Mouse (Mus musculus): ENCODE measurements around the gene Eif6. TPM values are rescaled to one million over a fixed set of nuclear protein-coding genes. Genes with fewer than 3 reads are reported as not detected.
A peak's percentile ranks its signal among the peaks of the same experiment; 100 is the strongest.

Eif6 gene
- total RNA-seq, 2 experiments from 2014 or later: 58.5 to 264 TPM

DNA sequence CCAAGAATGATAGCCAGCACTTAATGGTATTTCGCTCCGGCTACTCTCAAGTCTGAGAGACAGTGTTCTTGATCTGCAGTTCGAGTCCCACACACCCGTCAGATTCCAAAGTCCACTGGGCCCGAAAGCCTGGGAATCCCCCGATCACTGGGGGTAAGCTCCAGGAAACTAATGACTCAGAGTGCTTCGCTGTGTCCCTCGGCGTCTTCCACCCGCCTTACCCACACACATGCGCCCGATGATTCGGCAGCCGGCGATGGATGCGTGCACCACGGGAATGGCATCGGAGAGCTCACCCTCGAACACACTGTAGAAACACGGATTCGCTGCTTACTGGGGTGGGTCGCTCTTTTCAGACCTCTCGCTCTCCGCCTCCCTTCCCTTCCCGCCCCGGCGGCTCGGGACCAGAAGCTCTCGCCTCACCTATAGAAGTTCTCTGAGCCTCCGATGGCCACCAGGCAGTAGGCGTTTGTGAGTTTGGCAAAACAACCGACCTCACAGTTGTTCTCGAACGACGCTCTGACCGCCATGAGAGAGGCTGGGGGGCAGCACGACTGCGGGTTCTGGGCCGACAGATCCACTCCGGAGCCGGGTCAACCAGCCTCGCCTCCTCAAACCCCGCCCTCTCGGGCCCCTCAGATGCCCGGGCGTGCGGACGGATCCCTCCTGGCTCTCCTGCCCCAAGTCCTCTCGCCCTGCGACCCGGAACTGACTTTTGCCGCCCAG lies 658 bp downstream of the Eif6 start:
- ATAC-seq (replicated peaks; ENCODE audit: poor library complexity): peak; percentile 9; the same call in 1 of the 2 replicates

DNA sequence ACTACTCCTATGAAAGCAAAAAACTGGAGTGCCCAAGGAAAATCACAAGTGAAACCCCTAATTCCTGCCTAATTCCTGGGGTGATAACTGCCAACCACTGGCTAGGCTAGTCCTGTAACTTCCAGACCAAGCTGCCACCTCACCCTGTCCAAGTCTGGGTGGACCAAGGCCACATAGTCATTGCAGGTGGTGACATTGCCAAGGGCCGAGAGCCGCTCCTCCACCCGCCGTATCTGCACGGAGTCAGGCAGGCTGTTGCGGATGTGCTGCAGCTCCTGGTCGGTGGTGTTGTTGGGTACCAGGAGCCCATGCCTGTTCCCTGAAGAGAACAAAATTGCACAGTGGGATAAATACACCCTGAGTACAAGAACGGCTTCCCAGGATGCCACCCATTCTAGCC lies 3.0 kb downstream of the Eif6 start:
- no peak for ATAC-seq (replicated peaks; ENCODE audit: poor library complexity)

DNA sequence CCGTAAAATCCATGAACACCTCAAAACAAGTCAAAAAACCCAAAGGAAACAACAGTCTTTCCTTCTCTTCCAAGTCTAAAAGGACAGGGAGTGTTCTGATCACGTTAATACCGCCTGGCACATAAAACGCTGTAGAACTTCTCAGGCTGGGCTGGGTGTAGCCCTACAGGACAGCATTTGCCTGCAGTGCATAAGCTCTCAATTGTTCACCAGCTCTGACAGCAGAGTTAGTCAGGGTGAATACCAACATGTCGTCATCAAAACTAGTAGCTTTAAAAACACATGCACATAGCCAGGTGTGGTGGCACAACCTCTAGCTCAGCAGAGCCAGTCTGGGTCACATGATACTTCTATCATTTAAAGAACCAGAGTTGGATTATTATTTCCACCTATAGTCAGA lies 5.9 kb downstream of the Eif6 start:
- no peak for ATAC-seq (replicated peaks; ENCODE audit: poor library complexity)

DNA sequence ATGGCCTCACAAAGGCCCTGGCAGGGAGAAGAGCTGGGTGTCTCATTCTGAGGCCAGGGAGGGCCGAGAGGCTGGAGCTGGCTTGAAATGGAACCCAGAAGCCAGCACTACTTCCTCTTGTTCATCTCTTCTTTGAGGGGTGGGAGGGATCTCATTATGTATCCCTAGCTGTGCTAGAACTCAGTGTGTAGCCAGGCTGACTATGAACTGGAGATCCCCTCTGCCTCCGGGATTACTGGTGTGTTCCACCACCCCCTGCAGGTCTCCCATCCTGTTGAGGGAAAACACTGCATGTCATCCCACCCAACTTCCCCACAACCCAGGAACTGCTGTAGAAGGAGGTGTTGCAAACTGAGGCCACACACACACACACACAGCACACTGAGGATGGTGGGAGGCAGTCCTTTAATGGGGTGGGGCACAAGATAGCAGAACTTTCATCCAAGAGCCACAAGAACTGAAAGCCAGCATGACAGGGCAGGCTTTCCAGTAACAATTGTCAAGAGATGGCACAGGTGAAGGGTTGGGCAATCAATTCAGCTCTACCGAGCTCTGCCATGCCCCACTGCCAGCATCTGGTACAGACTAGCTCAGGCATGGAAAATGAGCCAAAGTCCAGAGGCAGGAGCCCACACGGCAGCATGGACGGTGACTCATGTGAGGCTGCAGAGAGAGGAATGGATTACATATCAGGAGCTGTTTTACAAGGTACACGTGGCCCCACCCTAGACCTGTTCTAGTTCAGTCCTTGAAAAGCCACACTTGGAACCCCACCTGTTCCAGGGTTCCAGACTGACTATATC lies 7.1 kb downstream of the Eif6 start:
- peak; percentile 35 for ATAC-seq (replicated peaks; ENCODE audit: poor library complexity)

DNA sequence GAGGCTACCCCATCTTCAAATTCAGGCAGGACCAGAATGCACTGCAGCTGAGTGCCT lies 7.5 kb downstream of the Eif6 start, which contains the start of gene BC029722:
Gene BC029722 (minus strand): TSS at position 35 of the 57 bp plus-strand sequence.
- no peak for ATAC-seq (replicated peaks; ENCODE audit: poor library complexity)

DNA sequence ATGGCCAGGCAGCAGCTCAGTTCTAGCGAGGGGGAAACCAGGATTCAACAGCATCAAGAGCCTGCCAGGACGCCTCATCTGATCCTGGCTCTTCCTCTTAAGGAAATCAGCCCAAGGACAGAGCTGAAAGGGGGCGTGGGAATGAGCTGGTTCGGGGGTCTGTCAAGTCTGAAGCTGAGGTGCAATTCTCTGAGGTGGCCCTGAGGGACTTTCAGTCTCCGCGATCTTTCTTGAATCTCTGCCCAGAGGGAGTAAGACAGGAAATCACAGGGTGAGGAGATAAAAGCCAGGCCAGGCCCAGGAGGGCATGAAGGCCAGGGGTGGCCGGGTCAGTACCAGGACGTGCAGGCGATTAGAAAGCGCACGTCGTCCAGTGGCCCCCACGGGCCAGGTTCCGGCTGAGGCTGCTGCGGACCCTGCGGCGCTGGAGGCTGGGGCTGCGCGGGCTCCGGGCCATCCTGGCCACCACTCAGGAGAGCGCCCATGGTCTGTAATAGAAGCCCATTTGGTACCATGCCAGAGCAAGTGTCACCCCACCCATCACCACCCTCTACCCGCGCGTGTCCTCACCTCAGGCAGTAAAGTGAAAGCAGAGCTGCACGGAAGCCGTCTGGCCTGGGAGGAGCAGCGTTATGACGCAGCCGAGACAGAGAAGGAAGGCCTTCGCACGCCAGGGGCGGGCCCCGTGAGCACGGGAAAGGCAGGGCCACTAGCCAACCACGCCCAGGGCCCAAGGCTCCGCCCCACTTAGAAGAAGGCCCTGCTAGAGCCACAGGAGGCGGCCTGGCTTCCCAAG lies 7.9 kb downstream of the Eif6 start:
- ATAC-seq (replicated peaks; ENCODE audit: poor library complexity): peak; percentile 95

DNA sequence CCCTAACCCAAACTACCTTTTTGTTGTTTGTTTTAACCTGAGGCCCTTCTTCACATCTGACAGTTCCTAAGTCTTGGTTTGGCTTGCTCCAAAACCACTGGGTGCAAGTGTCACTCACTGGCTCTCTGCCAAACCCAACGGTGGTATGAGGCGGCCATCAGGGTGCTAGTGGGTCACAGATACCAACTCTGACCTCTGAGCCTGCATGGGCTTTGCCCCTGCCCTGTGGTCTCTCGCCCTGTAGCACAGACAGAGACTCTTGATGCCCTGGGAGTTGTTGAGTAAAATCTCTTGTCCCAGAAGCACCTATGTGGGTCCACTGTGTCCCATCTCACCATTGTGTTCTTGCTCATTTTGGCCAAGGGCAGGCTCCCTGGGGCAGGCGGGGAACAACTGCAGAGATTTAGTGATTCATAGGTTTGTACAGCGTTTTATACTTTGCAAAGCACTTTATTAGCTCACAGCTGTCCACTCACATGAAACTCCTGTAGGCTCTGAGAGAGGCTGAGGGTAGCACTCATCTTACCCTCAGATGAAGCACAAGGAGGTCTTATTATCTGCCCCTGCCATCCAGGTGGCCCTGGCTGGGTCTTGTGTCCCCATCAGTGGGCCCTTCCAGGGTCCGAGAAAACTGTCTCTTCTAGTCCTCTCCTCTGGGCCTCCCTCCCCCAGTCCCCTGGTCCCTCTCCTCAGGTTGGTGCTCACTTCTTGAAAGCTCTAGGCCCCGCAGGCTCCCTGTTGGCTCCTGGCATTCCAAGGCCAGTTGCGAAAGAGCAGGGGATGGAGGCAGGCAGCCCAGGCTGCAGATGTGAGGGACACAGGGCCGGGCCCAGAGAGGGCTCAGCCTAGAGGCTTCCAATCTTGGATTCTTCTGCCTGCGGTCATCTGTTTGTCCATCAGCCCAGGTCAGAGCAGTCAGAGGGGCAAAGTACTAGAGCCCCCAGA lies 9.2 kb downstream of the Eif6 start:
- ATAC-seq (replicated peaks; ENCODE audit: poor library complexity): no peak

DNA sequence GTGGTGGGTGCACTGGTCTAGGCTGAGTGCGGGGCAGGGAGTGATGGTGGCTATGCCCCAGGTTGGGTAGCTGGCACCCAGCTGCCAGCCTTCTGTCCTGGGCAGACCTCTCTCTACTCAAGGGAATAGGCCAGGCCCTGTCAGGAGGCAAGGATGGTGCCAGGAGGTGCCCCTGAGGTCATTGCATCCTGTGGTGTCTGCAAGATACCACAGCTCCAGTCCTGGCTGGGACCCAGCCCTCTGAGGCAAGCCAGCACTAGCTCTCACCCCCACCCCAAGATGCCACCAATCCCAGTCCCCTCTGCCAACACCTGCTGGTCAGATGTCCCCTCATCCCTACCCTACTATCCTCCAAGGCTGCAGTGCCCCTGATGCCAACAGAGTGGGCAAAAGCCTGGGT lies 10.5 kb downstream of the Eif6 start:
- no peak for ATAC-seq (replicated peaks; ENCODE audit: poor library complexity)

DNA sequence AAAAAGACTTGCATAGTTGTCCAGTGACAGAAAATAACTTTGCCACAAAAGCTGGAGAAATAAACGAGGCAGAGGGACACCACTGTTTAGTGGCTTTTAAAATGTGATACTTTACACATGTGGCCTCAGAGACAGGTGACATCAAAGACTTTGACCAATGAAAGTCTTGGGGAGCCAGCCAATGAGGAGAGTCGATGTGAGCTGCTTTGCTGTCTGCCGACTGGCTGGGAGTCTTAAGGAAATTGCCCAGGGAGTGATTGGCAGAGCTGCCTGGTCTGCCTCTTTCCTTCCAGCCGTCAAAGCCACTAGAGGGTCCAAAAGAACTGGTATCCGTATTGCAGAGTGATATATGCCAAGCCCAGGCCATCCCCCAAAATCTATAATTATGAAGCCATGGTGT lies 11.9 kb downstream of the Eif6 start:
- no peak for ATAC-seq (replicated peaks; ENCODE audit: poor library complexity)

DNA sequence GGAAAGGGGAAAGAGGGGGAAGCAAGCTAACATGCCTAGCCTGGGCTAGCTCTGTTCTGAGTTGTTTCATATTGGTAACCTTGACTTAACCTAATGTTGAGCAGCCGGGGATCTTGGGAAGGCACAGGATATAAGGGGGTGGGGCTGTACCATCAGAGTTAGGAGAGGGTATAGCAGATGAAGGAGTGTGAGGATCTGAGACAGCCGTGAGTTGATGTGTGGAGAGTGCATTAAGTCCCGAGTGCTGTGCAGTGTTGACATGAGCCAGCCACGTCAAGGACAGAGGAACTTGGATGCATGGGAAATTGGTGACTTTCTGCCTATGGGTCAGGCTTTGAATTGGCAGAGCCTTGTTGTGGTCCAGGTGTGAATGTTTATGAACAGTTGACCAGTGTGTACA lies 14.1 kb downstream of the Eif6 start:
- ATAC-seq (replicated peaks; ENCODE audit: poor library complexity): no peak

DNA sequence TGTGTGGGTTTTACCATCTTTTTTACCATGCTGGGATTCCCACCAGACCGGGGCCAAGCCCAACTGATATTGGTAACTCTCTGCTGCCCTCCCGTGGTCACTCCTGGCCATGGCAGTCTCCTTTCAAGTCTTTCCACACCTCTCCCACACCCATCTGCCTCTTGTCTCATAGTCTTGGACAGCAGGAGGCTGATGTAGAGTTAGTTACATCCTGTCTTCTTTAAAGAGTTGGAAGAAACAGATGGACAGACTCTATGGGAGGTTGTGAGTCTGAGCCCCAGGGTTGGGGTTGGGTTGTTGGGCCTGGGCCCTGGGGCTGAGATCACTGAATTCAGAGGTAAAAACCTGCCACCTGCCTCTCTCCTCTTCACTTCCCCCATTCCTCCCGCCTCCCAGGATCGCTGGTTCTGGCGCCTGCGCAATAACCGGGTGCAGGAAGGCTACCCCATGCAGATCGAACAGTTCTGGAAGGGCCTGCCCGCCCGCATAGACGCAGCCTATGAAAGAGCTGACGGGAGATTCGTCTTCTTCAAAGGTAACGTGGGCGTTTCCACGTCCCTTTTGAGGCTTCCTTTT lies 14.8 kb downstream of the Eif6 start:
- peak; percentile 94 for ATAC-seq (replicated peaks; ENCODE audit: poor library complexity)

DNA sequence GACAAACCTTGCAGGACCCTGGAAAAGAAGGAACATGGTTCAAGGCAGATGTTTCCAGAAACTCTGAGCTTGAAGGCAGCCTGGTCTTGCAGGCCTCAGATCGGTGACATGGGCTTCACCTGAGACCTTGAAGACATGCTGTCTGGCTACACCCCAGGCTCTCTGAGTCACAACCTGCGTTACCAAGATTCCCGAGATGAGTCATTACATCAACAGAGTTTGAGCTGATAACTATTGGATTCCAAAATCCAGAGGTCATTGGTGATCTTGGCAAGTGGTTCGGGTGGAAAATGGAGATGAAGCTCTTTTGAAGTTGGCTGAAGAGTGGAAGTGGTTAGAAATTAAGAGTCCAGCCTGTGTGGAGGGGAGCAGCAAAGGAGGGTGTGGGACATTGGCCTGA lies 17.1 kb downstream of the Eif6 start:
- no peak for ATAC-seq (replicated peaks; ENCODE audit: poor library complexity)

DNA sequence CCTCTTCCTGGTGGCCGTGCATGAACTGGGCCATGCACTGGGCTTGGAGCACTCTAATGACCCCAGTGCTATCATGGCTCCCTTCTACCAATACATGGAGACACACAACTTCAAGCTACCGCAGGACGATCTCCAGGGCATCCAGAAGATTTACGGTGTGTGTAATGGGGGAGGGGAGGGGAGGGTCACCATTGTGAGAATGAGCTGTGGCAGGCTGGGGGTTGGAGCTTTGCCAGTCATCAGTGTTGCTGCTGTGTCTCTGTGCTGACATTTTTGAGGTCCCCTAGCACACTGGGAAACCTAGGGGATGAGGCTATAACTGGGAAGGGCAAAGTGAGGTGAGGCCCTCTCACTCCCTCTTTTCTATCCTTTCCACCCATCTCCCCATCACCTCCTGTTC lies 19.3 kb downstream of the Eif6 start:
- ATAC-seq (replicated peaks; ENCODE audit: poor library complexity): no peak

DNA sequence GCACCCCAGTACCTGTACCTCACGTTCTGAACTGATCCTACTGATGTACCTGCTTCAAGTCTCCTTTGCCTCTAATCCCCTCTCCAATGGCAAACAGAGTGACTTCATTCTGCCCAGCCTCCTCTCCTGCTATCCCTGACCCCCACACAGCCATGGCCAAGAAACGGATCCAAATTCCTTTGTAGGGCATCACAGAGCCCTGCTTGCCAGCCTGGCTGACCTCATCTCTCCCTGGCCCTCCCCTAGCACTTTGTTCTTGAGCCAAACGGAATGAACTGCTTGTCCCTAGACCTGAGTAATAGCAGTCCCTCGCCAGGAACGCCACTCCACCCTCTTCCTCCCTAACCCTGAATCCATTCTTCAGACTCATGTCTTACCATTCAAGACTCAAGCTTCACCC lies 20.2 kb downstream of the Eif6 start:
- no peak for ATAC-seq (replicated peaks; ENCODE audit: poor library complexity)

DNA sequence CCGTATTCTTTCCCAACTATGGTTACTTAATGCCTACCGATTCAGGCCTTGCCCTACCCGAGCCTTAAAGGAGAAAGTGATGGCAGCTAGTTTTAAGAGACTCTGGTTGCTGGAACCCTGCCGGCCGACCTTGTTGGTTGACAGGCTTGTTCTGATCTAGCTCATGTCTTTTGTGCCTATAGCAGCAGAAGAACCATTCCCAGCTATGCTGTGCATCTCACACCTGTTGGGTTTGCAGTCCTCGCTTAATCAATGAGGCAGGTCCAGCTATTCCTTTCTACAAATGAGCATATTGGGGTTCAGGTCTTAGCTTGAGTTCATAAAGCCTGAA lies 20.8 kb downstream of the Eif6 start:
- no peak for ATAC-seq (replicated peaks; ENCODE audit: poor library complexity)

DNA sequence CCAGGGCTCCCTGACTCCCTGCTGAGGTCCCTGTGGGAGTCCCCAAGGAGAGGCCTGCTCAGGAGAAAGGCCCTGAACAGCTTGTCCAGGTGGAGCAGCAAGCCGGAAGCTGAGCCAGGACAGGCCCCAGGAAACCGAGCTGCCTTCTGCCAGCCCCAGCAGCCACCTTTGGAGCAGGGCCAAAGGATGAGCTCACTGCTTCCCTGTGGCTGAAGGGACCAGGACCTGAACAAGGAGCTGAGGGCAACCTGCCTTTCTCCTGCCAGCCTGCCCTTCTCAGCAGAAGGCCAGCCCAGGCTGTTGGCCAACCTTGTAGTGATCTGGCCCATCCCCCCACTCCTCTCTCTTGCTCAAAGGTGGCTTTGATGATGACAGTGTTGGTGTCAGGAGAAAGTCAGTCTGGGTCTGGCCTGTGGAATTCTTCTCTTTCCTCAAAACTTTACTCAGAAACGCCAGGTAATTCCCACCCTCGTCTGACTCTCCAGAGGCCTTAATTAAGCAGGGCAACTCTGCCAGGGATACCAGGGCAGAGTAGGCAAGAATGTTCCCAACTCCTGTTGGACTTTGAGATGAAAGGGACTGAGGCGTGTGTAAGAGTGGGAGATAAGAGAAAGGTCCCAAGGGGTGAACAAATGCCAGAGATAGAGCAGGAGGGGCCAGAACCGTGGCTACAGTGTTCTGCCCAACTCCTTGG lies 21.3 kb downstream of the Eif6 start:
- ATAC-seq (replicated peaks; ENCODE audit: poor library complexity): no peak

DNA sequence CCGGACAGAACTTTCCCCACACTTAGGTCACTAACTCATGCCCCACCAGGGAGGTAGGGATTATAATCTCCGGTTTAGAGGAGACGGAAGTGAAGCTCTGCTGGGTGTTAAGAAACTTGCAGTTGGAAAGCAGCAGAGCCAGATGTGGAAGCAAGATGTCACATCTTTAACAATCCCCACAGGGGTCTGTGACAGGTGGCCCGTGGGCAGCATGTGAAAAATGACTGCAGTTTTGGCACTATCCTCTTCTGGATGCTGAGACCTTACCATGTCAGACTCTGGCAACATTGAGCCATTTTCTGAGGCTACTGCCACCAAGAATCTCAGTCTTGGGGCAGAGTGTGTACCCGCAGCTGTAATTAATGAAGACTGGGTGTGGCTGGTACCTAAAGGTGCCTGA lies 22.7 kb downstream of the Eif6 start:
- ATAC-seq (replicated peaks; ENCODE audit: poor library complexity): no peak

DNA sequence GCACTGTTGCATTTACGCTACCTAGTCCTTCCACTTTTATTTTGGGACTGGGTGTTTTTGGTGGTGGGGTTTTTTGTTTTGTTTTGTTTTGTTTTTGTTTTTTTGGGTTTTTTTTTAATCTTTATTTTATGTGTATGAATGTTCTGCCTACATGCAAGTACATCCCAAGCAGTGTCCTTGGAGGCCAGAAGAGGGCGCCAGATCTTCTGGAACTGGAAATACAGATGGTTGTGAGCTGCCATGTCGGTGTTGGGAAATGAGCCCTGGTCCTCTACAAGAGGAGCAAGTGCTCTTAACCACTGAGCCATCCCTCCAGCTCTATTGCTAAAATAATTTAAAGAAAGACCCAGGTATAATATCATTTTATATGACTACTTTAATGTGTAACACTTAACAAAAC lies 24.0 kb downstream of the Eif6 start:
- ATAC-seq (replicated peaks; ENCODE audit: poor library complexity): 0 out of 2 replicates have a peak, but pooled peaks have one; percentile 44

DNA sequence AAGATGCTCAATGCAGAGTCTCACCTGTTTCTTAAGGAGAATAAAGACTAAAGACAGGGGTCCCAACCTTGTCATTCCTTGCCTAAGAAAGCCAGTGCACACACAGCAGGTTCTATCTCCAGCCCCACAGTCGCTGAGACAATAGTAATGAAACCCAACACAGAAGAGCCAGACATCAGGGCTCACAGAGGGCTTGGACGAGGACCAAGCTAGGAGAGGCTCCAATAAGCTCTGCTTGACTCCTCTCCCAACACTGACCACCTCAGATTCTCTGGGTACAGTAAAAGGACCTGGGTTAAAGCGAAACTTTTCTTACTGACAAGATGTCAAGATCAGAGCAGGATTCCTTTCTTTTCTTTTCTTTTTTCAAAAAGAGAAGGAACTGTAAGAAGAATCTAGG lies 28.1 kb downstream of the Eif6 start:
- no peak for ATAC-seq (replicated peaks; ENCODE audit: poor library complexity)

DNA sequence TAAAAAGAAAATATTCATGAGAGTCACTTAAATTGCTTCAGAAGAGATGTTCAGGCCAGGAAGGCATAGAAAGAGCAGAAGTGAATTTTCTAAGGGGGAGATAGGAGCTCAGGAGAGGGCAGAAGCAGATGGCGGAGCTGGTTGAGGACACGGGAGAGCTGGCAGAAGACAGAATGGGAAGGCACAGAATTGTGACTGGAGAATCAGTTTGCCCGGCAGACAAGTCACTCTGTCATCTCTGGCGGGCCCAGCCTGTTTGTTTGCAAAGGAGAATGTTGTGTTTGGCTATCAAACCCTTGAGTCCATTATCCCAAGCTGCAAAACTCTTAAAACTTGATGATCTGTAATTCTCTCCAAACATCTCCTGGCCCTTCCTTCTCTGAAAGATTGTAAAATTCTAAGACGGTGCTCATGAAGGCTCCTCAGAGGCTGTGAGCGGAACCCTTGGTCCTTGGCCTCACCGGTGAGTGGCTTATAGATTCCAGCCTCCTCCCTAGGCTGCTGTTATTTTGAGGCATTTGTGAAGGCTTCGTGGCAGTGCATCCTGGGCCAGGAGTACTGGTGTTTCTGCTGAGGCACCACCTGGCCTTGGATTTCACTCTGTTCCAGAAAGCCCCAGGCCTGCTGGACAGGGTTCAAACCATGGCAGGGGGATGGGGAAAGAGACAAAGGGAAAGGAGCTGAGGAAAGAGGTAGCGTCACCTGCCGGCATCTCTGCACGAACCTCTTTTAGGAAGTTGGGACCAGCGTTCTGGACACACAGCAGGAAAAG lies 31.9 kb downstream of the Eif6 start:
- ATAC-seq (replicated peaks; ENCODE audit: poor library complexity): no peak
